Comparison of ENCODE assay signal across 19 mouse cellular contexts in genomic region chr9:84356167-84356566, GRCm38 (mm10).
A peak's percentile ranks its signal among the peaks of the same experiment; 100 is the strongest.
DNase-seq lines count a peak whose midpoint lies in the region; ATAC-seq lines count a peak whose summit lies in the region.
"Had no signal": no experiment of that assay in that cellular context is flagged by ENCODE, and none has a peak within 500 bp of the region (broad histone marks: within the 10 kb centered on the region; RNA-seq: fewer than 3 reads in every experiment).

No protein-coding gene starts in this region.

- no peak overlapping the region for H3K4me3 ChIP-seq in forebrain, embryonic 15.5 days
- H3K4me3 ChIP-seq in forebrain, embryonic 12.5 days (replicated peaks), result no peak overlapping the region
- H3K4me3 ChIP-seq: embryonic facial prominence, embryonic 13.5 days; embryonic facial prominence, embryonic 15.5 days; erythroblast, embryonic 14.5 days; forebrain, embryonic 10.5 days; forebrain, embryonic 13.5 days; gastrocnemius, adult 2 months had no signal

- no peak overlapping the region for H3K9ac ChIP-seq in forebrain, embryonic 15.5 days (replicated peaks)
- H3K9ac ChIP-seq in forebrain, embryonic 12.5 days, result no peak overlapping the region
- H3K9ac ChIP-seq: embryonic facial prominence, embryonic 13.5 days; embryonic facial prominence, embryonic 15.5 days; forebrain, embryonic 13.5 days had no signal

- H3K27me3 ChIP-seq in forebrain, embryonic 15.5 days, result no peaks in the 10 kb centered on the region
- H3K27me3 ChIP-seq in forebrain, embryonic 12.5 days, result no peaks in the 10 kb centered on the region
- H3K27me3 ChIP-seq: CH12.LX; embryonic facial prominence, embryonic 13.5 days; embryonic facial prominence, embryonic 15.5 days; forebrain, embryonic 13.5 days; Patski had no signal

- 0 out of 2 replicates have a peak, but pooled peaks have one; percentile 26 for ATAC-seq in forebrain, embryonic 15.5 days (replicated peaks)
- no peak for ATAC-seq in forebrain, embryonic 12.5 days (ENCODE audit: low FRiP score)
- no peak for ATAC-seq in CD4-positive, CD25-positive, alpha-beta regulatory T cell, adult 4 months
- ATAC-seq: activated CD4-positive, CD25-positive, alpha-beta regulatory T cell, adult 4 months; forebrain, embryonic 13.5 days; Patski had no signal

- H3K36me3 ChIP-seq in forebrain, embryonic 15.5 days, result no peaks in the 10 kb centered on the region
- H3K36me3 ChIP-seq in forebrain, embryonic 12.5 days (replicated peaks), result no peaks in the 10 kb centered on the region
- H3K36me3 ChIP-seq: embryonic facial prominence, embryonic 13.5 days; embryonic facial prominence, embryonic 15.5 days; forebrain, embryonic 10.5 days; G1E had no signal

- no peak overlapping the region for H3K4me2 ChIP-seq in forebrain, embryonic 15.5 days (replicated peaks)
- H3K4me2 ChIP-seq in forebrain, embryonic 12.5 days, result no peak overlapping the region
- H3K4me2 ChIP-seq: embryonic facial prominence, embryonic 13.5 days; embryonic facial prominence, embryonic 15.5 days; forebrain, embryonic 13.5 days had no signal

- DNase-seq in cerebellum, adult 9-10 months, result peak; percentile 39
- DNase-seq in cerebellum, adult 8-10 months, result no peak
- DNase-seq: adrenal gland, adult 8-10 months; adrenal gland, postnatal 14 days; adrenal gland, postnatal 36 days; embryo, embryonic 11 days; gastrocnemius, adult 2 months had no signal

- no peaks in the 10 kb centered on the region for H3K4me1 ChIP-seq in forebrain, embryonic 15.5 days
- H3K4me1 ChIP-seq in forebrain, embryonic 12.5 days, result peaks cover 3% of the 10 kb centered on the region; the same call in 1 of the 2 replicates
- H3K4me1 ChIP-seq: embryonic facial prominence, embryonic 13.5 days; embryonic facial prominence, embryonic 15.5 days; forebrain, embryonic 13.5 days had no signal

- H3K9me3 ChIP-seq in forebrain, embryonic 15.5 days, result no peaks in the 10 kb centered on the region
- no peaks in the 10 kb centered on the region for H3K9me3 ChIP-seq in forebrain, embryonic 12.5 days
- H3K9me3 ChIP-seq: embryonic facial prominence, embryonic 13.5 days; embryonic facial prominence, embryonic 15.5 days; forebrain, embryonic 10.5 days; forebrain, embryonic 13.5 days; G1E had no signal

- WGBS in forebrain, embryonic 15.5 days, result 90% methylated on average over 2 of the region's 2 CpGs
- WGBS in forebrain, embryonic 12.5 days, result 86% methylated on average over 2 of the region's 2 CpGs

- no peak overlapping the region for H3K27ac ChIP-seq in forebrain, embryonic 15.5 days (replicated peaks)
- no peak overlapping the region for H3K27ac ChIP-seq in forebrain, embryonic 12.5 days
- H3K27ac ChIP-seq: embryonic facial prominence, embryonic 13.5 days; embryonic facial prominence, embryonic 15.5 days; forebrain, embryonic 10.5 days; forebrain, embryonic 13.5 days; gastrocnemius, adult 2 months had no signal
